25 mouse cellular contexts compared by ENCODE assay signal in genomic region chr10:43783304-43783703, GRCm38 (mm10).
"Had no signal": no experiment of that assay in that cellular context is flagged by ENCODE, and none has a peak within 500 bp of the region (broad histone marks: within the 10 kb centered on the region; RNA-seq: fewer than 3 reads in every experiment).

No protein-coding gene starts in this region.

- H3K4me1 ChIP-seq: heart, embryonic 10.5 days; heart, embryonic 12.5 days; hindbrain, embryonic 13.5 days; hindbrain, embryonic 15.5 days; limb, embryonic 10.5 days; limb, embryonic 12.5 days had no signal

- H3K36me3 ChIP-seq: heart, embryonic 10.5 days; heart, embryonic 12.5 days; hindbrain, embryonic 13.5 days; hindbrain, embryonic 15.5 days; kidney, embryonic 15.5 days; limb, embryonic 10.5 days; limb, embryonic 12.5 days had no signal

- ATAC-seq: hindbrain, postnatal 0 days; intestine, embryonic 16.5 days had no signal

- H3K4me2 ChIP-seq: heart, embryonic 12.5 days; hindbrain, embryonic 13.5 days; hindbrain, embryonic 15.5 days; kidney, embryonic 15.5 days; limb, embryonic 12.5 days; liver, embryonic 11.5 days had no signal

- H3K27me3 ChIP-seq: heart, embryonic 12.5 days; hindbrain, embryonic 13.5 days; hindbrain, embryonic 15.5 days; kidney, embryonic 15.5 days; limb, embryonic 12.5 days had no signal

- H3K9me3 ChIP-seq: heart, embryonic 10.5 days; heart, embryonic 12.5 days; hindbrain, embryonic 15.5 days; limb, embryonic 10.5 days had no signal

- H3K9ac ChIP-seq: heart, embryonic 12.5 days; hindbrain, embryonic 13.5 days; hindbrain, embryonic 15.5 days; kidney, embryonic 15.5 days; limb, embryonic 12.5 days had no signal

- H3K27ac ChIP-seq: gastrocnemius, adult 2 months; heart, embryonic 10.5 days; hindbrain, embryonic 13.5 days; hindbrain, embryonic 15.5 days; hindbrain, postnatal 0 days; kidney, embryonic 15.5 days; kidney, postnatal 0 days; limb, embryonic 10.5 days; limb, embryonic 12.5 days had no signal

- H3K4me3 ChIP-seq: gastrocnemius, adult 2 months; heart, embryonic 10.5 days; heart, embryonic 12.5 days; hindbrain, embryonic 13.5 days; hindbrain, embryonic 15.5 days; kidney, embryonic 15.5 days; limb, embryonic 10.5 days; limb, embryonic 12.5 days had no signal

- DNase-seq: gastrocnemius, adult 2 months; gastrocnemius, postnatal 10 days; gastrocnemius, postnatal 25 days; heart, adult 18-20 months; heart, postnatal 10 days; heart, postnatal 36 days; kidney, adult 11 months; kidney, adult 2 months; kidney, adult 9 months; kidney, postnatal 14 days; kidney, postnatal 36 days; layer of hippocampus, adult 9-11 months; layer of hippocampus, postnatal 36 days; liver had no signal
